Mouse (Mus musculus) adrenal gland, postnatal 25 days (tissue): ENCODE measurements around the gene Ggta1. TPM values are rescaled to one million over a fixed set of nuclear protein-coding genes. Genes with fewer than 3 reads are reported as not detected.

ENCODE experiments used
- DNase-seq: peaks from one replicate; pipeline ENCODE4 v3.0.0; 2021; ENCODE audit warnings: mixed read lengths
- long read RNA-seq: library from polyadenylated mRNA; stranded (forward); transcript quantifications from one replicate; pipeline ENCODE4 v2.0.0, GENCODE M21; 2021
- total RNA-seq: library from RNA; stranded (reverse); gene quantifications from 2 replicates; pipeline ENCODE4 v1.2.3, GENCODE M21; 2021

Gene Ggta1
- 8.1 and 13.4 TPM in 2 replicates for total RNA-seq
- long read RNA-seq, partial matches to known transcripts: 4 of 12 reads
- long read RNA-seq, other reads (novel, unspliced or antisense): 3 of 12 reads

GRCm38 (mm10) chr2:35462791-35463281, at the start of gene Ggta1:
TSS of gene Ggta1 (minus strand) at chr2:35463231.
- DNase-seq: no peak

DNA sequence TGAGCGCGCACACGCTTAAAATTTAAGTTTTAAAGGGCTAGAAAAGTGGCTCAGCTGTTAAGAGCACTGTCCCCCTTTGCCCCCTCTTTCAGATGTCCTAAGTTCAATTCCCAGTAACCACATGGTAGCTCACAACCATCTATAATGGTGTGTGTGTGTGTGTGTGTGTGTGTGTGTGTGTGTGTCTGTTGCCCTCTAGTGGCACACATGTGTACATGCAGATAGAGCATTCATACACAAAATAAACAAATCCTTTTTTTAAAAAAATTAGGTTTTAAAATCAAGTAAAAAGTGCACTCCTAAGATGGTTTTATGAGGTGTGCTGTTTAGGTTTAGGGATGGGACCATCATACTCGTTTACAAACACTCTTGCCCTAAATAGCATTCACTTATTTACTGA, 49.2 kb upstream of the Ggta1 start:
- DNase-seq: no peak

DNA sequence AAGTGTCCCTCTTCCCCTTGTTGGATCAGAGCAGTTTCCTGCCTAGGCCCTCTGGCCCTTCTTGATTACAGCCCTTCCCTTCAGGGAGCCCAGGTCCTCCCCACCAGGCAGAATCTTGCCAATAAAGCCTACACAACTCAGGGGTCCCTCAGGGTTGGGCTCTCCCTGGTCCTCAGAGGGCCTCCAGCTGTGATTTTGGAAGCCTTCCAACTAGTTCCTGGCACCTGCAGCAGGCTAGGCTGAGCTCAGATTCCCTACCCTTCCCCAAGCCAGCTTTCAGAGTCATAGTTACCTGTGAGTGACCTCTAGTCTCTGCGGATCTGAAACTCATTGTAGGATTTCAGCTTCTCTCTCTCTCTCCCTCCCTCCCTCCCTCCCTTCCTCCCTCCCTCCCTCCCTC, 47.9 kb upstream of the Ggta1 start:
- no peak for DNase-seq

DNA sequence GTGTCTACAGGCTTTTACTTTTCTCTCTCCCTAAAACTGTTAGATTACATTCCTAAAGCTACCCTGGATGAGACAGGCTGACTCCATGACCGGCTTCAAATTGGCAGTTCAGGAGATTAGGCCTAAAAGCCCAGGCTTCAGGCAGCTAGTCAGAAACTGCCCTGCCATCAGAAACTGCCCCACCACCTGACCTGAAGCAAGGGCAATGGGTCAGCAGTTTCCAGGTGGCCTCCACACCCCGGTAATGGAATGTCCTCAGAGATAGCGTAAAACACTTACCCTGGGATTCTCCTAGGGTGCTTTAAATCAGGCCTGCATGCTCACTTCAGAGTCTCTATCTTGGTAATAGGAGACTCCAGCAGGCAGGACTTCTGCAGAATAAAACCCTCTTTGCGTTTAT, 46.9 kb upstream of the Ggta1 start:
- no peak for DNase-seq

GRCm38 (mm10) chr2:35509343-35509667, 46.3 kb upstream of the Ggta1 start:
- no peak for DNase-seq

GRCm38 (mm10) chr2:35508597-35509342, 45.7 kb upstream of the Ggta1 start:
- DNase-seq: peak; percentile 31

DNA sequence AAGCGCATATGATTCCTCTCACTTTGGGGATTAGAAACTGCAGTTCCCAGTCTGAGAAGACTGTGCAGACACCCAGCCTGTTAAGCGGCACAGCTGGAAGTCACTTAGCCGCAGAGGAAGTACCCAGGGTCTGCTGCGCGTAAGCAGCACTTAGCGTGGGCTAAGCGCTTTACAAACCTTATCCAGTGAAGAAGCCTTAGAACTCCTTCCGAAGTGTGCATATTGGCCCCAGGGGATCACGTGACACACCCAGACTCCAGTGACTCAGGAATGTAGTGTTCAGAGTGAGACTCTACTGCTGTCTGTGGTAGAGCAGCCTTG, 44.1 kb upstream of the Ggta1 start:
- DNase-seq: no peak

- no peak for DNase-seq
Measured at GRCm38 (mm10) chr2:35506311-35507190, 43.5 kb upstream of the Ggta1 start.

DNA sequence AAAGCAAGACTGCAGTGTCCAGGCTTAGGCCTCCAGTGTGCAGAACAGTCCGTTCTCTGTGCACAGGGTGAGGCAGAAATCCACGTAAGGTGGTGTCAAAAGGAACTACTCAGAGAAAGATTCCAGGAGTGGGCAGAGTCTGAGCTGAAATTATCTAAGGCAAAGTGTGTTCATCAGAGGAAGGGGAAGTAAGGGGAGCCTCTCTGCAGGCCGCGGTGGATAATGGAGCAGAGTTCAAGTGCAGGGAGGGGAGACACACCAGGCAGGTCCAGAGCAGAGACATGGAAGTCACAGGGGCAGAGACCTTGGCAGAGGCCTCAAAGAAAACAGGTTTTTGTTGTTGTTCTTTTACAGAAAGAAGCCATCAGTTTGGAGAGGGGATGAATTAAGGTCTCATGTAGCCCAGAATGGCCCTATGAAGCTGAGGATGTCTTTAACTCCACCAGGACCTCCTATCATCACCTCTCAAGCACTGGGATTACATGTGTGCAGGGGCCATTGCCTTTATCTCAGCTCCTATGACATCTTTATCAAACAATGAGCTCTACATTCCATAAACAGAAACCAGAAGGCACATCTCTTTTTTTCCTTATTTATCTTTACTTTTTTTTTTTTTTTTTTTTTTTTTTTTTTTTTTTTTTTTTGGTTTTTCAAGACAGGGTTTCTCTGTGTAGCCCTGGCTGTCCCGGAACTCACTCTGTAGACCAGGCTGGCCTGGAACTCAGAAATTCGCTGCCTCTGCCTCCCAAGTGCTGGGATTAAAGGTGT, 42.7 kb upstream of the Ggta1 start:
- DNase-seq: no peak

GRCm38 (mm10) chr2:35504417-35504776, 41.4 kb upstream of the Ggta1 start:
- no peak for DNase-seq

- no peak for DNase-seq
Measured at GRCm38 (mm10) chr2:35503723-35504416, 40.8 kb upstream of the Ggta1 start.

GRCm38 (mm10) chr2:35503021-35503722, 40.1 kb upstream of the Ggta1 start:
- DNase-seq: no peak

GRCm38 (mm10) chr2:35502561-35502960, 39.5 kb upstream of the Ggta1 start:
- no peak for DNase-seq

- DNase-seq: no peak
Measured at GRCm38 (mm10) chr2:35499474-35499873, 36.4 kb upstream of the Ggta1 start.

DNA sequence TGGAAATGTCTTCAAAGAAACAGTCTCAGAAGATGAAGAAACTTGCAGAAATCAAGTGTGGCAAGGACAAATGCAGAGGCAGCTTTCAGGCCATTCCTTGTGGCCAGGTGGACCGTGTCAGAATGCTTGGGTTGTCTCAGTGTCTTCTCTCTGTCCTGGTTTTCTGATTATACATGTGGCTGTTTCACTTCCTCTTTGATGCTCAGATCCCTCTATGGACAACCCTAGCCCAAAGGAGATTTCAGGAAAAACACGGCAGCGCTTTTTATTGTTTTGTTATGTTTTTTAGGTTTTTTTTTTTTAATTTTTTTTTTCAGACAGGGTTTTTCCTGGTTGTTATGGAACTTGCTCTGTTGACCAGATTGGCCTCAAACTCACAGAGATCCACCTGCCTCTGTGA, 35.9 kb upstream of the Ggta1 start:
- DNase-seq: no peak

DNA sequence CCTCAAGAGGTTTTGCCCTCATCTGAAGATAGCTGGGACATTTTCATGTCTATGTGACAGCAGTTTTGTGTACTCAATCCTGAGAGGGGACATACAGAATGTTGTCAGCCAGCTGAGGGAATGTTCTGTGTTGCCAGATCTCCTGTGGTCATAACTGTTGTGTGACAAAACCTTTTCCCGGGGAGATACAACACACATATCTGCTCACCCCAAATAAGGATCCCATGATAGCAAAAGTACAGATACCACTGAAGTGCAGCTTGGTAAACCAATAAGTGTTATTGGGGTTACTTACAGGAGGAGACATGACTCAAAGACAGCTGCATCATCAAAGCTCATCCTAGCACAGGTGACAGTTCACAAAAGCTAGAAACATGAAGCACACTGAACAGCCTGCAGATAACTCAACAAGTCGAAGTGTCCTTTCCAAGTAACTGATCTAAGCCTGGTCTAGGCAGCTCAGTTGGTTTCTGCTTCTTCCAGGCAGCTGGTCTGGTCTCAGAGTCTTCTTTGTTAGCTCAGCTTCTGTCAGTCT, 34.7 kb upstream of the Ggta1 start:
- DNase-seq: no peak

GRCm38 (mm10) chr2:35496279-35497013, 33.4 kb upstream of the Ggta1 start:
- no peak for DNase-seq

- DNase-seq: no peak
Measured at GRCm38 (mm10) chr2:35495486-35496278, 32.7 kb upstream of the Ggta1 start.

DNA sequence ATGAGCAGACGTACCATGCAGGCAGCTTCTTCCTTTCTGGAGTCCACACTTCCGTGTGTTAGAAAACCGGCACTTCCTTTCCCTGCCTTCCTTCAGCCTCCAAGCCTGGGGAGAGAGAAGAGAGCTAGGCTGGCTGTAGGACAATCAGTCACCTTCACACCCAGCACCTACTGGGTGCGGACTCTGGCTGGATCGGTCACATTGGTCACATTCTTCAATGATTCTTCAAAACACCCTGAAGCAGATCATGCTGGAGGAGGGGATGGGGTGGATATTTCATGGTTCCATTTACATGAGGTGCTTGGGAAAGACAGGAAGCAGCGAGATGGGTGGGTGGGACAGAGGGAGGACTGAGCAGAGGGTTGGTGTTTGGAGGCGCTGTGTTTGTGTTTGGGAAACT, 30.5 kb upstream of the Ggta1 start:
- no peak for DNase-seq

DNA sequence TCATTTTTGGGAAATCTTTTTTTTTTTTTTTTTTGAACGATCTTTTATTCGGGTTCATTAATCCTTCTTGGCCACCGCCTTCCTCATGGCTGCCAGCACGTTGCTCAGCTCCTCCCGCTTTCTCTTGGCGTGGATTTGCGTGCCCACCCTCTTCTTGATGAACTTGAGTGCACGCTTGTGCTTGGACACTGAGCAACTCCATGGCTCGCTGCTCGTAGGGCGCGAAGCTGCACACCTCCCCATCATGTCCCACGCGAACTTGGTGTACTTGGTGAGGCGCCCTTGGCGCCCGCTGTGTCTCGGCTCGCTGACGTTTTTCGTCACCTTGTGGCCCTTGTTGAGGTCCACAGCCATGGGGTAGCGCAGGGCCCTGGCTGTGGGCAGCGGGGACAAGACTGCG, 28.1 kb upstream of the Ggta1 start:
- no peak for DNase-seq
